Mouse (Mus musculus) myocyte (in vitro differentiated cells): ENCODE measurements around the gene C1qtnf5. TPM values are rescaled to one million over a fixed set of nuclear protein-coding genes. Genes with fewer than 3 reads are reported as not detected.

ENCODE experiments used
- H3K27me3 ChIP-seq: one replicate; pipeline ENCODE4 v1.6.1; 2011; ENCODE audit not compliant: control insufficient read depth, insufficient read depth, insufficient read length
- H3K36me3 ChIP-seq: one replicate; pipeline ENCODE4 v1.6.1; 2011; ENCODE audit not compliant: control insufficient read depth, insufficient read depth
- H3K4me2 ChIP-seq: one replicate; pipeline ENCODE4 v1.6.1; 2011; ENCODE audit warnings: low read depth, control low read depth
- H3K4me3 ChIP-seq: one replicate; pipeline ENCODE4 v1.5.1; 2011; ENCODE audit warnings: mild to moderate bottlenecking, control low read depth, moderate library complexity
- H3K79me2 ChIP-seq: one replicate; pipeline ENCODE4 v1.6.1; 2011; ENCODE audit not compliant: control insufficient read depth, insufficient read depth
- H3ac ChIP-seq: one replicate; pipeline ENCODE4 v1.6.1; 2011; ENCODE audit not compliant: control insufficient read depth, insufficient read length
- CEBPB ChIP-seq: IDR thresholded peaks from 2 replicates; pipeline ENCODE4 v1.6.1; 2011; ENCODE audit warnings: mild to moderate bottlenecking, moderate library complexity; ENCODE audit not compliant: poor library complexity, insufficient read depth, severe bottlenecking
- E2F4 ChIP-seq: IDR thresholded peaks from one replicate; pipeline ENCODE4 v1.6.1; 2011; ENCODE audit warnings: mild to moderate bottlenecking, control low read depth, moderate library complexity; ENCODE audit not compliant: insufficient read depth
- MAX ChIP-seq: IDR thresholded peaks from one replicate; pipeline ENCODE4 v1.6.1; 2011; ENCODE audit warnings: low read depth, mild to moderate bottlenecking, control low read depth
- MYOD1 ChIP-seq, 3 experiments: IDR thresholded peaks; one replicate each; pipeline ENCODE4 v1.6.1; 2011; ENCODE audit warnings: control low read depth in 2 of 3, low read depth in 2 of 3, mild to moderate bottlenecking in 2 of 3, moderate library complexity in 1 of 3; ENCODE audit not compliant: insufficient read length in 2 of 3, control insufficient read depth in 1 of 3
- MYOG ChIP-seq, 3 experiments: IDR thresholded peaks; one replicate each; pipeline ENCODE4 v1.6.1; 2011; ENCODE audit warnings: control low read depth in 2 of 3, low read depth in 2 of 3, mild to moderate bottlenecking in 2 of 3; ENCODE audit not compliant: insufficient read length in 2 of 3, control insufficient read depth in 1 of 3, insufficient read depth in 1 of 3
- POLR2A ChIP-seq: IDR thresholded peaks from one replicate; pipeline ENCODE4 v1.6.1; 2011; ENCODE audit warnings: low read depth, mild to moderate bottlenecking, control low read depth, moderate library complexity; ENCODE audit not compliant: insufficient read length
- POLR2AphosphoS2 ChIP-seq: IDR thresholded peaks from one replicate; pipeline ENCODE4 v1.6.1; 2011; ENCODE audit warnings: low read depth, control low read depth; ENCODE audit not compliant: insufficient read length
- REST ChIP-seq: IDR thresholded peaks from one replicate; pipeline ENCODE4 v1.6.1; 2011; ENCODE audit warnings: mild to moderate bottlenecking, control low read depth, moderate library complexity; ENCODE audit not compliant: insufficient read depth, insufficient read length
- SRF ChIP-seq: IDR thresholded peaks from one replicate; pipeline ENCODE4 v1.6.1; 2011; ENCODE audit warnings: low read depth; ENCODE audit not compliant: control insufficient read depth, insufficient read length
- TCF12 ChIP-seq: IDR thresholded peaks from one replicate; pipeline ENCODE4 v1.6.1; 2011; ENCODE audit warnings: mild to moderate bottlenecking, control low read depth; ENCODE audit not compliant: poor library complexity, insufficient read depth, severe bottlenecking
- TCF3 ChIP-seq: IDR thresholded peaks from one replicate; pipeline ENCODE4 v1.6.1; 2011; ENCODE audit warnings: low read depth, control low read depth; ENCODE audit not compliant: insufficient read length
- USF1 ChIP-seq: IDR thresholded peaks from one replicate; pipeline ENCODE4 v1.6.1; 2011; ENCODE audit warnings: low read depth, mild to moderate bottlenecking, control low read depth, moderate library complexity
- polyA plus RNA-seq: library from polyadenylated mRNA; unstranded; fragments of >200 nt; fragmentation: generic; extraction: Trizol; gene quantifications from one replicate; pipeline ENCODE4 v1.2.1, GENCODE M21; 2012; ENCODE audit warnings: missing spikeins

C1qtnf5 gene
- polyA plus RNA-seq, 1 experiment: 0.61 TPM

- Histone ChIP-seq H3K4me2 (peak overlapping the region; percentile 48), H3K27me3 (no peaks in the 10 kb centered on the region), H3ac (no peak overlapping the region), H3K36me3 (no peaks in the 10 kb centered on the region), H3K4me3 (no peak overlapping the region), H3K79me2 (no peaks in the 10 kb centered on the region)
- TF ChIP-seq POLR2A: peak; percentile 20
- TF ChIP-seq E2F4: no peak
- no peak for TF ChIP-seq SRF
- no peak for TF ChIP-seq REST
Observed at GRCm38 (mm10) chr9:44072599-44072915, 34.5 kb upstream of the C1qtnf5 start.

- Histone ChIP-seq H3K4me2 (peak overlapping the region; percentile 48), H3K36me3 (no peaks in the 10 kb centered on the region), H3K27me3 (no peaks in the 10 kb centered on the region), H3ac (no peak overlapping the region), H3K79me2 (no peaks in the 10 kb centered on the region), H3K4me3 (no peak overlapping the region)
- TF ChIP-seq MYOG (IDR thresholded peaks at IDR 0.05; ENCODE audit: control insufficient read depth in 1 of 3, insufficient read depth in 1 of 3, insufficient read length in 2 of 3, low read depth in 2 of 3) (no peak), REST (no peak), MAX (no peak), E2F4 (no peak), CEBPB (no peak), SRF (no peak)
Observed at GRCm38 (mm10) chr9:44073115-44073514, 33.9 kb upstream of the C1qtnf5 start.

- TF ChIP-seq E2F4: no peak
- no peak for TF ChIP-seq SRF
- TF ChIP-seq MAX: no peak
- TF ChIP-seq REST: no peak
- no peak for TF ChIP-seq MYOG (IDR thresholded peaks at IDR 0.05; ENCODE audit: control insufficient read depth in 1 of 3, insufficient read depth in 1 of 3, insufficient read length in 2 of 3, low read depth in 2 of 3)
- no peak for TF ChIP-seq POLR2A
- TF ChIP-seq TCF12: no peak
- TF ChIP-seq TCF3: no peak
- no peak for TF ChIP-seq USF1
- no peak for TF ChIP-seq POLR2AphosphoS2
- TF ChIP-seq MYOD1 (IDR thresholded peaks at IDR 0.05; ENCODE audit: control insufficient read depth in 1 of 3, insufficient read length in 2 of 3, low read depth in 2 of 3): no peak
- TF ChIP-seq CEBPB: no peak
- no peaks in the 10 kb centered on the region for H3K79me2 ChIP-seq
- H3K4me3 ChIP-seq: no peak overlapping the region
- no peaks in the 10 kb centered on the region for H3K27me3 ChIP-seq
- no peak overlapping the region for H3ac ChIP-seq
- H3K4me2 ChIP-seq: no peak overlapping the region
- no peaks in the 10 kb centered on the region for H3K36me3 ChIP-seq
Observed at GRCm38 (mm10) chr9:44074395-44075275, 32.4 kb upstream of the C1qtnf5 start.

- no peak overlapping the region for H3K4me2 ChIP-seq
- H3K4me3 ChIP-seq: no peak overlapping the region
- no peak overlapping the region for H3ac ChIP-seq
- no peaks in the 10 kb centered on the region for H3K79me2 ChIP-seq
- no peaks in the 10 kb centered on the region for H3K27me3 ChIP-seq
- no peaks in the 10 kb centered on the region for H3K36me3 ChIP-seq
- no peak for TF ChIP-seq E2F4
- no peak for TF ChIP-seq POLR2A
- no peak for TF ChIP-seq MAX
- no peak for TF ChIP-seq MYOG (IDR thresholded peaks at IDR 0.05; ENCODE audit: control insufficient read depth in 1 of 3, insufficient read depth in 1 of 3, insufficient read length in 2 of 3, low read depth in 2 of 3)
- no peak for TF ChIP-seq POLR2AphosphoS2
- TF ChIP-seq TCF3: no peak
- TF ChIP-seq TCF12: no peak
- no peak for TF ChIP-seq SRF
Observed at GRCm38 (mm10) chr9:44075276-44075995, 31.6 kb upstream of the C1qtnf5 start.

GRCm38 (mm10) chr9:44075996-44076763, 30.9 kb upstream of the C1qtnf5 start:
- Histone ChIP-seq H3K27me3 (no peaks in the 10 kb centered on the region), H3ac (no peak overlapping the region), H3K4me3 (no peak overlapping the region), H3K36me3 (no peaks in the 10 kb centered on the region), H3K79me2 (no peaks in the 10 kb centered on the region), H3K4me2 (no peak overlapping the region)
- no peak for TF ChIP-seq MYOG (IDR thresholded peaks at IDR 0.05; ENCODE audit: control insufficient read depth in 1 of 3, insufficient read depth in 1 of 3, insufficient read length in 2 of 3, low read depth in 2 of 3)
